Mouse (Mus musculus) kidney, postnatal 0 days (tissue): ENCODE results near the gene Cryz. TPM values are rescaled to one million over a fixed set of nuclear protein-coding genes. Genes with fewer than 3 reads are reported as not detected.
A peak's percentile ranks its signal among the peaks of the same experiment; 100 is the strongest.

Experiments used
- ATAC-seq: fragments of 200-750 bp; cut with Nextera tagmentation; replicated peaks from 2 replicates; pipeline ENCODE4 v1.8.0; 2017; ENCODE audit warnings: low read depth, moderate number of reproducible peaks, moderate TSS enrichment, moderate library complexity; ENCODE audit not compliant: low FRiP score
- DNase-seq: peaks from one replicate; pipeline ENCODE4 v3.0.0-alpha.2; 2016; ENCODE audit warnings: low spot score
- H3K27ac ChIP-seq: fragments of 300-500 bp; sonication (generic); 2 replicates; pipeline ENCODE4 v1.5.1; 2014; ENCODE audit warnings: mild to moderate bottlenecking
- H3K27me3 ChIP-seq: fragments of 300-500 bp; sonication (generic); 2 replicates; pipeline ENCODE4 v1.6.1; 2014; ENCODE audit warnings: low read length, mixed read lengths; ENCODE audit not compliant: insufficient read depth
- H3K36me3 ChIP-seq: fragments of 300-500 bp; sonication (generic); 2 replicates; pipeline ENCODE4 v1.6.1; 2014; ENCODE audit warnings: low read length, mixed read lengths; ENCODE audit not compliant: insufficient read depth
- H3K4me1 ChIP-seq: fragments of 300-500 bp; sonication (generic); replicated peaks from 2 replicates; pipeline ENCODE4 v1.6.1; 2014; ENCODE audit warnings: antibody characterized with exemption, low read length, mixed read lengths; ENCODE audit not compliant: insufficient read depth
- H3K4me2 ChIP-seq: fragments of 300-500 bp; sonication (generic); 2 replicates; pipeline ENCODE4 v1.6.1; 2014; ENCODE audit warnings: mild to moderate bottlenecking, low read length, moderate library complexity, mixed read lengths
- H3K4me3 ChIP-seq: fragments of 300-500 bp; sonication (generic); replicated peaks from 2 replicates; pipeline ENCODE4 v1.5.1; 2014; ENCODE audit warnings: low read depth, low read length
- H3K9ac ChIP-seq: fragments of 300-500 bp; sonication (generic); 2 replicates; pipeline ENCODE4 v1.6.1; 2014; ENCODE audit warnings: low read depth, low read length
- H3K9me3 ChIP-seq: fragments of 300-500 bp; sonication (generic); replicated peaks from 2 replicates; pipeline ENCODE4 v1.6.1; 2016; ENCODE audit warnings: low read length, inconsistent platforms, mixed read lengths
- CTCF ChIP-seq: IDR thresholded peaks from 2 replicates; pipeline ENCODE4 v1.5.1; 2016; ENCODE audit warnings: antibody characterized with exemption, low read depth, mild to moderate bottlenecking, moderate library complexity
- WGBS: fragments of 180-500 bp; shearing (Covaris S2); extraction: QIAGEN DNeasy Blood & Tissue Kit; methylation state at CpG from one replicate; pipeline ENCODE4 v1.1.7; 2014; 5-methylcytosine and 5-hydroxymethylcytosine counted together
- polyA plus RNA-seq: library from polyadenylated mRNA; unstranded; fragments of >200 nt; fragmentation: Nextera tagmentation; extraction: Ambion mirVana; gene quantifications from 2 replicates; pipeline ENCODE4 v1.2.1, GENCODE M21; 2015

Cryz gene
- polyA plus RNA-seq, 1 experiment from 2014 or later = 92.1 TPM

DNA sequence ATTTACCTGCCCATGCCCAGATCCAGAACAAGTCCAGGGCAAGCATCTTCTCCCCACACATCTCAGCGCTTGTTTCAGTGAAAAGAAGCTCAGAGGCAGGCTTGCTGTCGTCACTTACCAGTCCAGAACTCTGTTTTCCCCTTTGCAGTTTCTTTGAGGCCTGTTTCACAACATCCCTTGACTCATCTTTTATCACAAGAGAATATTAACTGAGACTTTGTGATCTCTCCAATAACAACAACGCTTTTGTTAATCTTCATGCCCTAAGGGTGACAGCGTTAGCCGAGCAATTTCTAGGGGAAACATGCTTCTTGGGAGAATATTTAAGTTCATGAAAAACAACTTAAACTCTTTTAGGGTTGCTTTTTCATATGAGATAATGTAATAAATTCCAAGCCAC lies 59.2 kb downstream of the Cryz start:
- Histone ChIP-seq H3K36me3 (no peaks in the 10 kb centered on the region), H3K27ac (no peak overlapping the region), H3K9me3 (no peaks in the 10 kb centered on the region), H3K4me1 (no peaks in the 10 kb centered on the region), H3K9ac (no peak overlapping the region), H3K4me2 (no peak overlapping the region), H3K4me3 (no peak overlapping the region), H3K27me3 (0 out of 2 replicates have a peak, but pooled peaks cover 3% of the 10 kb centered on the region)
- no peak for DNase-seq
- 87% methylated on average over 5 of the region's 5 CpGs for WGBS
- ATAC-seq = no peak
- no peak for TF ChIP-seq CTCF

DNA sequence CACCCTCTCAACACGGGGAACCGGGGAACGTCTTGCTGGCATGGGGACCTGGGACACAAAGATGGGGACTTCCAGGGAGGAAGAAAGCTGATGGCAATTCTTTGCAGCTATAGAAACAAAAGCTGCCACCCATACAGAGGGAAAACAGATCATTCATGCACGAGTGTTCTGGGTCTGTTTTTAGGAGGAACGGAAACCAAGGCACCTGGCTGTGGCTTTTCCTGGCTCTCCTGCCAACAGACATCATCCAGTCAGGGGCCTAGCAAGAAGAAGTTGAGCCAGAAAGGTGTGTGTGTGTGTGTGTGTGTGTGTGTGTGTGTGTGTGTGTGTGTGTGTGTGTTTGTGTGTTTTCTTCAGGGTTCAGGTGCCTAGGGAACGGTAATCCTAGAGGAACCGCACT lies 67.0 kb downstream of the Cryz start, which contains the start of gene Erich3:
Erich3 (plus strand) TSS at position 315 of the 400 bp plus-strand sequence.
- DNase-seq (no peak), ATAC-seq (no peak)
- Histone ChIP-seq H3K36me3 (no peaks in the 10 kb centered on the region), H3K4me1 (no peaks in the 10 kb centered on the region), H3K4me3 (peak within 1 kb of the TSS; percentile 24), H3K9ac (no peak within 1 kb of the TSS), H3K27ac (no peak within 1 kb of the TSS), H3K27me3 (peaks cover 13% of the 10 kb centered on the region; the same call in 1 of the 2 replicates), H3K4me2 (peak within 1 kb of the TSS; percentile 59), H3K9me3 (no peaks in the 10 kb centered on the region)
- no peak for TF ChIP-seq CTCF
- WGBS = 28% methylated on average over 7 of the region's 7 CpGs

GRCm38 (mm10) chr3:154663976-154664581 lies 67.6 kb downstream of the Cryz start:
- Histone ChIP-seq H3K4me1 (no peaks in the 10 kb centered on the region), H3K4me3 (peak overlapping the region; percentile 24), H3K36me3 (no peaks in the 10 kb centered on the region), H3K9ac (no peak overlapping the region), H3K9me3 (no peaks in the 10 kb centered on the region), H3K4me2 (peak overlapping the region; percentile 59), H3K27me3 (peaks cover 13% of the 10 kb centered on the region; the same call in 1 of the 2 replicates), H3K27ac (no peak overlapping the region)
- no peak for TF ChIP-seq CTCF
- 4% methylated on average over 26 of the region's 27 CpGs for WGBS
- DNase-seq (peak; percentile 36), ATAC-seq (peak; percentile 57; the same call in 1 of the 2 replicates)

GRCm38 (mm10) chr3:154664636-154665035 lies 68.1 kb downstream of the Cryz start:
- no peak for TF ChIP-seq CTCF
- H3K4me1 ChIP-seq = no peaks in the 10 kb centered on the region
- peaks cover 13% of the 10 kb centered on the region; the same call in 1 of the 2 replicates for H3K27me3 ChIP-seq
- no peak for DNase-seq
- no peaks in the 10 kb centered on the region for H3K36me3 ChIP-seq
- H3K4me3 ChIP-seq = no peak overlapping the region
- no peak overlapping the region for H3K27ac ChIP-seq
- H3K9ac ChIP-seq = no peak overlapping the region
- H3K4me2 ChIP-seq = peak overlapping the region; percentile 59; the same call in 1 of the 2 replicates
- ATAC-seq = no peak
- WGBS = 42% methylated on average over 4 of the region's 4 CpGs
- no peaks in the 10 kb centered on the region for H3K9me3 ChIP-seq

GRCm38 (mm10) chr3:154668485-154668884 lies 72.0 kb downstream of the Cryz start:
- Histone ChIP-seq H3K9ac (no peak overlapping the region), H3K4me2 (no peak overlapping the region), H3K27me3 (peaks cover 7% of the 10 kb centered on the region; the same call in 1 of the 2 replicates), H3K9me3 (no peaks in the 10 kb centered on the region), H3K4me3 (no peak overlapping the region), H3K36me3 (no peaks in the 10 kb centered on the region), H3K4me1 (no peaks in the 10 kb centered on the region), H3K27ac (no peak overlapping the region)
- DNase-seq (no peak), ATAC-seq (no peak)
- TF ChIP-seq CTCF = no peak
- 84% methylated on average over 3 of the region's 3 CpGs for WGBS

GRCm38 (mm10) chr3:154670584-154670983 lies 74.1 kb downstream of the Cryz start:
- no peak overlapping the region for H3K9ac ChIP-seq
- H3K27ac ChIP-seq = no peak overlapping the region
- H3K4me2 ChIP-seq = no peak overlapping the region
- no peaks in the 10 kb centered on the region for H3K36me3 ChIP-seq
- H3K9me3 ChIP-seq = no peaks in the 10 kb centered on the region
- no peak for DNase-seq
- 86% methylated on average over 6 of the region's 6 CpGs for WGBS
- H3K4me3 ChIP-seq = no peak overlapping the region
- peaks cover 1% of the 10 kb centered on the region; the same call in 1 of the 2 replicates for H3K27me3 ChIP-seq
- H3K4me1 ChIP-seq = no peaks in the 10 kb centered on the region
- ATAC-seq = no peak
- TF ChIP-seq CTCF = no peak

- H3K9ac ChIP-seq = no peak overlapping the region
- 74% methylated on average over 5 of the region's 5 CpGs for WGBS
- no peak overlapping the region for H3K4me2 ChIP-seq
- no peaks in the 10 kb centered on the region for H3K9me3 ChIP-seq
- DNase-seq = no peak
- no peak for ATAC-seq
- H3K4me3 ChIP-seq = no peak overlapping the region
- no peaks in the 10 kb centered on the region for H3K4me1 ChIP-seq
- H3K27me3 ChIP-seq = no peaks in the 10 kb centered on the region
- no peak overlapping the region for H3K27ac ChIP-seq
- H3K36me3 ChIP-seq = no peaks in the 10 kb centered on the region
- TF ChIP-seq CTCF = no peak
Observed at GRCm38 (mm10) chr3:154671013-154671412, 74.5 kb downstream of the Cryz start.

Other genes starting within 250 kb of the Cryz start
- gene Tyw3, start 393 bp downstream of the Cryz start, polyA plus RNA-seq = 16.3 and 16.8 TPM in 2 replicates
- gene Erich3, start 67.1 kb downstream of the Cryz start, polyA plus RNA-seq = not detected in 2 replicates